Mouse (Mus musculus): ENCODE results near the gene Tcte1.
A peak's percentile ranks its signal among the peaks of the same experiment; 100 is the strongest.

Gene Tcte1

GRCm38 (mm10) chr17:45523263-45523662, at the start of gene Tcte1:
Gene Tcte1 (plus strand): TSS chr17:45523434.
- DNase-seq (ENCODE audit: low read depth, low spot score) = no peak

- no peak for DNase-seq (ENCODE audit: low read depth, low spot score)
Observed at GRCm38 (mm10) chr17:45473667-45474066, 49.6 kb upstream of the Tcte1 start.

- DNase-seq (ENCODE audit: low read depth, low spot score) = no peak
Observed at GRCm38 (mm10) chr17:45474146-45474545, 49.1 kb upstream of the Tcte1 start.

- DNase-seq (ENCODE audit: low read depth, low spot score) = peak; percentile 97
Observed at GRCm38 (mm10) chr17:45474669-45475465, 48.4 kb upstream of the Tcte1 start, which contains the start of gene Spats1. Gene Spats1 (minus strand): TSS chr17:45475415.

- DNase-seq (ENCODE audit: low read depth, low spot score) = peak; percentile 90
Observed at GRCm38 (mm10) chr17:45478234-45478825, 44.9 kb upstream of the Tcte1 start.

GRCm38 (mm10) chr17:45480429-45480828, 42.8 kb upstream of the Tcte1 start:
- DNase-seq (ENCODE audit: low read depth, low spot score) = no peak

GRCm38 (mm10) chr17:45485581-45485980, 37.7 kb upstream of the Tcte1 start:
- DNase-seq (ENCODE audit: low read depth, low spot score) = peak; percentile 72

- DNase-seq (ENCODE audit: low read depth, low spot score) = no peak
Observed at GRCm38 (mm10) chr17:45487216-45487615, 36.0 kb upstream of the Tcte1 start.

- no peak for DNase-seq (ENCODE audit: low read depth, low spot score)
Observed at GRCm38 (mm10) chr17:45488321-45489254, 34.6 kb upstream of the Tcte1 start.

GRCm38 (mm10) chr17:45489736-45490135, 33.5 kb upstream of the Tcte1 start:
- peak; percentile 50 for DNase-seq (ENCODE audit: low read depth, low spot score)

GRCm38 (mm10) chr17:45490532-45491154, 32.6 kb upstream of the Tcte1 start:
- no peak for DNase-seq (ENCODE audit: low read depth, low spot score)

- DNase-seq (ENCODE audit: low read depth, low spot score) = no peak
Observed at GRCm38 (mm10) chr17:45495398-45495797, 27.8 kb upstream of the Tcte1 start.

GRCm38 (mm10) chr17:45498397-45498796, 24.8 kb upstream of the Tcte1 start:
- peak; percentile 38 for DNase-seq (ENCODE audit: low read depth, low spot score)

- DNase-seq (ENCODE audit: low read depth, low spot score) = no peak
Observed at GRCm38 (mm10) chr17:45499516-45499915, 23.7 kb upstream of the Tcte1 start.

GRCm38 (mm10) chr17:45500981-45501380, 22.3 kb upstream of the Tcte1 start:
- DNase-seq (ENCODE audit: low read depth, low spot score) = no peak

- DNase-seq (ENCODE audit: low read depth, low spot score) = no peak
Observed at GRCm38 (mm10) chr17:45502324-45502723, 20.9 kb upstream of the Tcte1 start.

GRCm38 (mm10) chr17:45503301-45503973, 19.8 kb upstream of the Tcte1 start:
- DNase-seq (ENCODE audit: low read depth, low spot score) = no peak

GRCm38 (mm10) chr17:45505941-45506465, 17.2 kb upstream of the Tcte1 start:
- DNase-seq (ENCODE audit: low read depth, low spot score) = no peak

- DNase-seq (ENCODE audit: low read depth, low spot score) = peak; percentile 97
Observed at GRCm38 (mm10) chr17:45506700-45507189, 16.5 kb upstream of the Tcte1 start, which contains the start of gene Aars2. Gene Aars2 (plus strand): TSS chr17:45506841.

GRCm38 (mm10) chr17:45510871-45511270, 12.4 kb upstream of the Tcte1 start:
- no peak for DNase-seq (ENCODE audit: low read depth, low spot score)

All from brain, adult 2 months (tissue).